Mouse (Mus musculus) mouse embryonic stem cell (cell line): ENCODE results near the gene Dusp5.

Experiments
- in situ Hi-C, 2 experiments: fragments of 300-500 bp; cut with MboI; formaldehyde crosslinking; loops; 1 replicate in 1 of 2; 3 replicates in 1 of 2; pipeline ENCODE4 v1.14.3; 2019 to 2020; ENCODE audit warnings: low sequenced_read_pairs in 2 of 2, low pct_unique_long_range_greater_than_20kb in 1 of 2, mixed read lengths in 1 of 2; ENCODE audit not compliant: unreplicated experiment in 1 of 2

Gene Dusp5

DNA sequence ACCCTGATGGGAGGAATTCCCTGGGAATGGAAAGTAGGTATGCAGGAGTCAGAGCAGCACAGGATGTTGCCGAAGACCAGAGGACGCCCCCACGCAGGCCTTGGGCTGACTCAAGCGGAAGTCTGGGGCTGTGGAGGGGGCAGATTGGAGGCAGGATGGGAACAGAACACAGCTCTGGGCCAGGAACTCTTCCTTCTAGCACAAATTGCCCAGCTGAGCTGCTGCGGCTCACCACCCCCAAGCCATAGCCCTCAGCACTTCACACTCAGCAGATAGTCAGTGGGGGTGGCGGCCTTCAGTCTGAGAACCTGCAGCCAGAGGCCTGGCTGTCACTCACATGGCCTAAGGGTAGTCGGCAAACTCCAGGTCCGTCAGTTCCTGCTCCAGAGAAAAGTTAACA is 21.4 kb upstream of the Dusp5 start:
- in situ Hi-C loops, result no loop called here

DNA sequence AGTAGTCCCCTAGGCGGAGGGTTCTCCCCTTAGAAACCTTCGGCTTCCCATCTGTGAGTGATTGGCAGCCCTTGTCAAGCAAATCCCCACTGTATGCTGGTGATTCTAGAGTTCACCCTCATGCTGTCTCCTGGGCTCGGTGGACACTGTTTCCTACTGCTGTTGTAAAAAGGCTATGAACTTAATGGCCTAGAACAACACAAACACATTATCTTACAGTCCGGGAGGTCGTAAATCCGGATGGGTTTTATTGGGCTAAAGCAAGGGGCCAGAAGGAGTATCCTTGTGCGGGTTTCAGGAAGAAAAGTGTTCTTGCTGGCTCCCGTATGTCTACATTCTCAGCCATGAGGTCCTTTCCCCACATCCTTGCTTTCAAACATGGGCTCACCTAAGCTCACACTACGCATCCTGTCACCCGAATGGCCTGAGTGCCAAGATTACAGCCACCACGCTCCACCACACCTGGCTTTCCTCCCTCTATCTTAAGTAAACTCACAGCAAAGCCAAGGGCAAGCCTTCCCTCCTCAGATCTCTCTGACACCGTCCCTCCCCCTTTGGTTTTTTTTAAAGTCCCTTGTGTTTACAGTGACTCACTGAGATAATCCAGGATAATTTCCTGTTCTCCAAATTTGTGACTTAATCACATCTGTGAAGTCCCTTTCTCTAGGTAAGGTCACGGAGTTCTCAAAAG is 17.5 kb upstream of the Dusp5 start:
- in situ Hi-C loops, result no loop called here

DNA sequence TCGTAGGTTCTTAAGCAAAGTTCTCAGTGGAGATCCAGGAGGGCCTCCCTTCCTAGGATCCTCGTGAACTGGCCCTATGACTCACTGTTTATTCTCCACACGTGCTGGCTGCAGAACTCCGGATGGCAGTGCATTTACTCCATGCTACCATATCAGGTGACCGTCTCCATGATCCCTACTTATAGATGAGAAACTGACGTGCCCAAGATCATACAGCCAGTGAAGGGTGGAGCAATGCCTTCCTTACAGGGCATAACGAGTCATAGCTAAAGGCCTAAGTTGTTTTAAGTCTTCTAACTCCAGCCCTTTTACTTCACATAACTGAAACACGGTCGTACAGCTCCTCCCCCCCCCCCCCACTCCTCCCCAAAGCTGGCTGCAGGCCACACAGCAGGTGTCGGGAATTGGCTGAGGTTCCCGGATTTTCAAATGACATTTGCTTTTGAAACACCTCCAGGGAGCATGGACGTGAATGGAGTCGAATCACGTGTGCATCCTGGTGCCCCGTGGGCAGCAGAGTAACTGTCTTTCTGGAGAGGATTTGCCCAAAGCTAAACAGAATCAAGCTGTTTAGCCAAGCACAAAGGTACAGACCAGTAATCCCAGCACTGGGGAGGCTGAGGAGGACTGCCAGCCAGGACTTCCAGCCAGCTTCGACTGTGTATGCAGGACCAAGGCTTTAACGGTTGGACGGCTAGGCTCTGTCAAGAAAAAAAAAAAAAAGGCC is 11.4 kb upstream of the Dusp5 start:
- in situ Hi-C loops, result no loop called here

DNA sequence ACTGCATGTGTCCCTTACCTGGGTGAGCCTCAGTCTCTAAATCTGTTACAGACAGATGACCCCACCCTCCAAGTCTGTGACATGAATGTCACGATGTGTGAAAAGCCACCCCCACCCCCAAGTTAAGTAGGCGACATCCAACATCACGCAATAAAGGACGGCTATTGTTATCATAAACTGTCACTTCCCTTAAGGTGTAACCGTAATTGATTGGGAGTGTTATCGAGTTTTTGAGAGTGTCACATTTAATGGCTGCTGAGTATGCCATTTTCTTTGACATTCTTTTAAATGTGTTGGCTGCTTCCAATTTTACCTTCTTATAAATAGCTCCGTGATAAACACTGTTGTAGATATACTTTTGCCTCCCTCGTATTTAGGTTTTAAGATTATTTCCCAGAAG is 9.4 kb upstream of the Dusp5 start:
- in situ Hi-C loops, result no loop called here

DNA sequence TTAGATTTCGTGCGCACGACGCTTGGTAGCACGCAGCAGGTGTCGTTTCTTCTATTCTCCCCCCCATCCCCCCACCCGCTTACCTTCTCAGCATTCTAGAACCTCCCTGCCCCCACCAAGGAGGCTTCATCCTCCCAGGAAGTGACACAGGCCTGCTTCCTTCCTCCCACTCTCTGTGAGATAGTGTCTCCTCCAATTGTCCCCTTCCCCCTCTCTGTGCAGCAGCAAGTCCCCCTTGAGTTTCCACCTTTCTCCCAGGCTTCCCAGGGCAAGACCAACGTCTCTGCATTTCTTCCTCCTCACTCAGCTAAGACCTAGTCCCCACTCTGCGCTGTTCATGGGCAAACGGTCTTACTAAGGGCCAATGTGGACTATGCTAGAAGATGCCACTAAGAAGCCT is 8.9 kb upstream of the Dusp5 start:
- in situ Hi-C loops, result no loop called here

DNA sequence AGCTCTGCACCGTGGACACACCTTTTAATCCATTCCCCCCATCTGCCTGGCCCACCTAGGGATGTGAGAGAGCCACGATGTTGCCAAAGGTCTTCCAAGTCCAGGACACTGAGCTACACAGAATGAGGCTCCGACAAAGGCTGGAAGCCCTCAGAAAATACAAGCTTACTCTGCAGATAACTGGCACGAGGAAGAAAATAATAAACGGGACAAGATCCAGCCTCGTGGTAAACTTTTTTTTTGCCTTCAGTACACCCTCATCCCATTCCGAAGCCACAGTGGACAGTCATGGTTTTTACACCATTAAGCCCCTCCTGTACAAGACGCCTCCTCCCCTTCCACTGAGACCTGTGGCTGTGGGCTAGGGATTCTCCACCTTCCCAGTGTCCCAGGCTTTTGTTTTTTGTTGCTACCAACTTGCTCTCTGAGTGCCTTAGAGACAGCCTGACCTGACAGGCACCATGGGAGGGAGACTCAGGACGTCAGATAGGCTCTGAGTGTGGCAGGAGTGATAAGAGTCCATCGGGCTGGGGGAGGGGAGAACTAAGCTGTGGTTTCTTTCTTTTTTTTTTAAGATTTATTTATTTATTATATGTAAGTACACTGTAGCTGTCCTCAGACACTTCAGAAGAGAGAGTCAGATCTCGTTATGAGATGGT is 7.6 kb upstream of the Dusp5 start:
- in situ Hi-C loops, result no loop called here

DNA sequence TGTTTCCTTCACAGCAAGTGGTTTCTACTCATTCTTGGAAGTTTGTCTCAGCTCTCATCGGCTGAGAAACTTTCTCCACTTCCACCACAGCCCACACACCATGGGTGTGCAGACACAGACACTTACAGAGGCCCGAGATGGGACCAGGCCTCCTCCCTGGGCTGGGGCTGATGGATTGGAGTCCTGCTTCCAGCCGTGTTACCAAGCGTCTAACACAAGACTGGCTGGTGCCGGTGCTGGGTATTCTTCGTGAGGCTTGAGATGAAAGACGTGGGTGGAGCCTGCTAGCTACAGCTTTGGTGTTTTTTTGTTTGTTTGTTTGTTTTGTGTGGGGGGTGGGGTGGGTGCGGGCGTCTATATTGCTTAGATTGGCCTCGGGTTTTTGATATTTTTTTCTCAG is 1.4 kb upstream of the Dusp5 start:
- in situ Hi-C loops, result no loop called here

DNA sequence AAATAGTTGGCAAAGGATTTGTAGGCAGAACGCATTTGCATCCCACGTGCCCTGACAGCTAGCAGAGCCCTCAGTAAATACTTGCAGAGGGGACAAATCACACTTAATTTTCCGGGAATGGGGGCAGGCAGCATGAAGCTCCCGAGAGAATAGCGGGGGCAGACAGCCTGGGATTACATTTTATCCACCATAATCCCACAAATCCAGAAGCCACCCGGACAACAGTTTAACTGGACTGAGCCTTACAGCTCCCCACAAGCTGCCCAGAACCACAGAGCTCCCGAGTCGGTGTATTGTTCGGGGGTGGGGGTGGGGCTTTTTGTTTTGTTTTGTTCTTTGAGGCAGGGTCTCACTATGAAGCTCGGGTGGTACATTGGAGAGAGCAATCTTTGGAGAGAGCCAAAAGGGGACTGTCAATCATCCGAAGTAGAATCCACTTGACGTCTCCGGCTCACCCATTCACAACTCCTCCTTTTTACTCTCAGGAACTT is 733 bp upstream of the Dusp5 start:
- in situ Hi-C loops, result no loop called here

DNA sequence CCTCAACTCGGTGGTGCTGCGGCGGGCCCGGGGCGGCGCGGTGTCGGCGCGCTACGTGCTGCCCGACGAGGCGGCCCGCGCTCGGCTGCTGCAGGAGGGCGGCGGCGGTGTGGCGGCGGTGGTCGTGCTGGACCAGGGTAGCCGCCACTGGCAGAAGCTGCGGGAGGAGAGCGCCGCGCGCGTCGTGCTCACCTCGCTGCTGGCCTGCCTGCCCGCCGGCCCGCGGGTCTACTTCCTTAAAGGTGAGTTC is 471 bp downstream of the Dusp5 start:
- in situ Hi-C loops, result no loop called here

DNA sequence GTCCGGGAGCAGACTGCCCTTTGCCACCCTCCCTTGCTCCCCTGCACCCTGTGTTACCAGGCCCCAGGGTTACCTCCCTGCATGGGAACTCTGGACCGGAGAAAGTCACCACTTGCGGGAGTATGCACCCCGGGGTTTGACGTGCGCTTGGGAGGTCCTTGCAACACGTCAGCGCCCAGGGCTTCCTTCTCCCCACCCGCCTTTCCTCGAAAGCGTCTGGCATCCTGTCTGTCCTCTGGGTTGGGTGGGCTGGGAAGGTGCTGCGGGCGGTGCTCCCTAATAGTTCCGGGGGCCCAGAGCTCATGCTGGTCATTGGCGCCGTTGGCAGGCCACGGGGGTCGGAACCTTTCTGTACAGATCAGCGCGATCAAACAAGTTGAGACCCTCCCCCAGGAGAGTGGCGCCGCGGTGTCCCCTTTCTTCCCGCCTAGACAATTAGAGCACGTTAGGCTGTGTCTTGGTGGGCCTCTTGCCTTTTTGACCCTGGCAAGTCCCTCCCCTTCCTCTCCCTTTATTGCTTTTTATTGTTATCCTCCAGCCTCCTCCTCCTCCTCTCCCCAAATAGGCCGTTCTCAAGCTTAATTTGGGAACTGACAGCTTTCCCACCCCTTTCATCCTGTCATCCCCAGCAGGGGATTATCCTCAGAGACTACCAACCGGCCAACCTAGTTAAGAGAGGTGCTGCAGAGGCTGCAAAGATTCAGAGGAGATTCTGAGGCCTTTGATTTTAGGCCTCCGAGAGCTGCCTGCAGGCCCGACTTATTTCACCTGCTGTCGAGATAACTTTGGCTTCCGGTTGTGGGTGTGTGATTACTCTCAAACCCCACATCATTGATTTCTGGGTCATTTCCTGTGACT is 1.0 kb downstream of the Dusp5 start:
- in situ Hi-C loops, result no loop called here

DNA sequence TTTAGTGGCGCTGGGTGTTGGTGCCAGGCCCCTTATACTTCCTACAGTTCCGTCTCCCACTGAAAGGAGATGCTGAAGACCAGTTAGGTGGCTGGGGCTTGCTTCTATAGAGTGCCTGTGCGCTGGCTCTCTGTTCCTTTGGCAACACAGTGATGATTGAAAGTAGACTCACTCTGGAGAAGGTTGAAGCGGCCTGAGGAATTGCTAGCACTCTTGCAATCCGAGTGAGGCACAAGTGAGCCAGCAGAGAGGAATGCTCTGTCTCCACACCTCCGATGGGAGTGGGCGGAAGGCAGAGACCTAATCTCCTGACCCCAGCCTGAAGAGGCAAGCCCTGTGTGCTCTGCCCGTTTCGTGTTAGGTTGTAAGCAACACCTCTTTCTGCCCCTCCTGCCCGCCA is 2.5 kb downstream of the Dusp5 start:
- in situ Hi-C loops, result no loop called here

DNA sequence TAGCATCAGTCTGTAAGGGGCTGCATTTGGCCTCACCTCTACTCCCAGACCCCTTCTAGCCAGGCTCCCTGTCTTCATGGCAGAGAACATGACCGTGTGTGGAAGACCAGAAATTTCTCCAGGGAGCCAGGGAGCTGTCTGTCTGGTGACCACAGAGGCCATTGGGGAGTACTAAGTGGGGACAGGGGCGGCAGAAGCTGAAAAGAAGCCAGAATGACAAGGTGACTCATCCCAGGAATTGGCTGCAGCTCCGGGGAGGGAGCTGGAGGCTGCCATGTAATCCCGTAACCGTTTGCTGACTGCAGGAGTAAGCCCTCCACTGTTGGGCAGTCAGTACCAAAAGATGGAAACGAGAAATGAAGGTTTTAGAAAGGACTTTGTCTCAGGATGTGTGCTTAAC is 3.1 kb downstream of the Dusp5 start:
- in situ Hi-C loops, result no loop called here

DNA sequence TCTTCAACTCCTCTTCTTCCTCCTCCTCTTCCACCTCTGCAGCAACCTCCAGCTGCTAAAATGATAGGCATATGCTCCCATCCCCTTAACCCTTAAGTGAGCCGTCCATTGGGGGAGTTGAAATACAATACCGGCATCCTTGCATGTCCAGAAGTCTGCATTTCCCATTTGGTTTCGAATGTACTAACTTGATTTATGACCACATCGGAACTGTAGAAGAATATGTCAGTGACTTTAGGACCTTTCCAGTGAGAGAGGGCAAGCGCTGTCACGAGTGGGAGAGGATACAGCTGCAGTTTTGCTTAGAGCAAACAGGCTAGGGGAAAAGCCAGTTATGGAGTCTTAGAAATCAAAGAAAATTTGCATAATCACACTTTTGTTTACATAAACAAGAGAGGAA is 3.8 kb downstream of the Dusp5 start:
- in situ Hi-C loops, result no loop called here

DNA sequence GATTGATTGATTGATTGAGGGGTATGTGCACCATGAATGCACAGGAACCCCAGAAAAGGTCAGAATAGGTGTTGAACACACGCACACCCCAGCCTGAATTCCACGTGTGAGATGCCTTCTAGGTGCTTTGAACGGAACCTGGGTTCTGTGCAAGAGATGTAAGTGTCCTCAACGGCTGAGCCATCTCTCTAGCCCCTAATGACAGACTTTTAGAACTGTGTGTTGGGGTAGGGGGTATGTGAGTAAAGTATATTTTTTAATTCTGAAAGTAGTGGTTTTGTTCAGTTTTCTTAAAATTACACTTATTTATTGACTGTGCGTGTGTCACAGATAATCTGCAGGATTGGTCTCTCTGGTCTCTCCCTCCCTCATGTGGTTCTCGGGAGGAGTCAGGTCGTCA is 4.3 kb downstream of the Dusp5 start:
- in situ Hi-C loops, result no loop called here

DNA sequence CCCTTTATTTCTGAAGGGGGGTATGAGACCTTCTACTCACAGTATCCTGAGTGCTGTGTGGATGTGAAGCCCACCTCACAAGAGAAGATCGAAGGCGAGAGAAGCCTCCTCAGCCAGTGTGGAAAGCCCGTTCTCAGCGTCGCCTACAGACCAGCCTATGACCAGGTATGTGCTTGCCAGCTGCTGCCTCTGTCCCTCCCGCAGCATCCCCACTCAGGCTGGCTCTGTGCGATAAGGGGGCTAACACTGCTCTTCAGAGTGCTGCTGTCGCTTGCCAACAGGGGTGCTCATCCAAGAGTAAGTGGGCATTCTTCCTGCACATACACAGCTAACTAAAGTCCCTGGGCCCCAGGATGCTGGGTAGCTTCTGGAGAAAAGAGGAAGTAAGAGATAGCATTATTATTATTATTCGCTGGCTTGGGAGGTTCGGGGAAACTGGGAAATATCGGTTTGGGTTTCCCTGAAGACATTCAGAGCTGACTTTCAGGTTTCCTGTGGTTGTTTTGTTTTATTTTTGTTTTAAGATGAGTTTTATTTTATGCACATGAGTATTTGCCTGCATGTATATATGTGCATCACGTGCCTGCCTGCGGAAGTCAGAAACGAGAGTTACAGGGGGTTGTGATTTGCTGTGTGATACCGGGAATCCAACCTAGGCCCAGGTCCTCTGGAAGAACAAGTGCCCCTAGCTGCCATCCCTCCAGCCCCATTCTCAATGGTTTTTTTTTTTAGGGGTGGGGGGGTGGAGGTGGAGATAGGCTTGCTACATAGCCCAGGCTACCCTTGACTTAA is 5.1 kb downstream of the Dusp5 start:
- in situ Hi-C loops, result no loop called here

DNA sequence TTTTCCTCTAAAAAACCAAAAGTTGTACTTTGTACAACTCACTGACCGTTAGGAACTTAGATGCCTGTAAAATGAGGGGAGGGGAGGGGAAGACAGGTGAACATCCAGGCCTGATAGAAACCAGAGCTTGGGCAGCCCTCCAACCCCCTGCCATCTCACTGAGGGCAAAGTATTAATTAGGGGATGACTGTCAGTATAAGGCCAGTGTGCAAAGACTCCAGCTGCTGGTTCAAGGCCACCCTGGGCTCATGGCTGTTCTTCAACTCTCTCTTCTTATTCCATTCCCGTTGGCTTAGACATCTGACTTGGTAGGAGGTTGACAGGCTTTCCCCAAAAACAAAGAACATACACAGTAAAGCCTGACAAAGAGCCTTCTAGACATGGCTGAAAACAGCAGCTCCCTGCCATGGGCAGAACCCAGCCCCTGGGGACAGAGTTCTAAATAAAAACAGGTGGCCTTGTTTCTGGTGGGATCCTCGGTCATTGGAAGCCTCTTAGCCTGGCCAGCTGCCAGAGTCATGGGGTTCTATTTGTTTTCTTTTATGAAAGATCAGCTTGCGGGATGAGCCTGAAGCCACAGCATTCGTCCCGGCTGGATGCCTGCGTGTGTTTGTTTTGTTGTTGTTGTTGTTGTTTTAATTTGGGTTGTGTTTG is 6.0 kb downstream of the Dusp5 start:
- in situ Hi-C loops, result no loop called here

DNA sequence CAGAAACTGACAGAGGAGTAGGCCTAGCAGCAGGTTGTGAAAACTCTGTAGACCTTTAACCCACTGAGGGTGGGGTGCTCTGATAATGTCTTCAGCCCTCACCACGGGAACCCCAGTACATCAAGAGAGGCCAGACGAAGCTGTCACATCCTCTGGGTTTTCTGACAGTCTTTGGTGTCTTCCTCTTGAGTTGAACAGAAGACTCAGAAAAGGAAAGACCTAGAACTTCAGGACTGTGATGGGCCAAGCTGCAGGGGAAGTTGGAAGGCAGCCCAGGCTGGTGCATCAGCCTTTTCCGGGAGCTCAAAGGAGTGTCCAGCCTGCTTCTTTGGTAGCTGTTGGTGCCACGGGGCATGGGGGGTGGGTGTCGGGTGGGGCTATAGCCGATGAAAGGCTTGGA is 6.5 kb downstream of the Dusp5 start:
- in situ Hi-C loops, result no loop called here

DNA sequence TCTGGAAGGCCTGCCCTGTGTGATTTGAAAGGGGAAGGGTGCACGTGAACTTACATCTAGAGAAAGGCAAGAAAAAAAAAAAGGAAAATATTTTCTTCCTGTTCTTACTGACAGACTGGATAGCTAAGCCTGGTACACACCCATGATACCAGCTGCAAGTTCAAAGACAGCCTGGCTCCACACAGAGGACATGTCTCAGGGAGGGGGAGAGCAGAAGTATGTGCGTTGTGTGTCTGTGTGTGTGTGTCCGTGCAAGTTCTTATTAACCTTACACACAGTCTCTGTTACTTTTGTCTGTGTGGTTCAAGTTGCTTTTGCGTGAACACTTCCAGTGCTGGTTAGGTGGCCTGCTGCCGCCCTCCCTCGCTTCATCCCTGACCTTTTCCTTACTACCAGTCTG is 7.3 kb downstream of the Dusp5 start:
- in situ Hi-C loops, result no loop called here
